Mouse (Mus musculus): ENCODE results near the gene Pon2. TPM values are rescaled to one million over a fixed set of nuclear protein-coding genes. Genes with fewer than 3 reads are reported as not detected.

The Pon2 gene
- total and polyA plus RNA-seq, 2 experiments from 2014 or later, result 16.8 to 29.1 TPM

- TF ChIP-seq CTCF (IDR thresholded peaks at IDR 0.05; ENCODE audit: low read depth), result no peak
- WGBS, result 77% methylated on average over 3 of the region's 3 CpGs
- ATAC-seq, result no peak
Observed at GRCm38 (mm10) chr6:5305926-5306325, 7.7 kb upstream of the Pon2 start.

GRCm38 (mm10) chr6:5304956-5305355 is 6.7 kb upstream of the Pon2 start:
- ATAC-seq (no peak), DNase-seq (no peak)
- Histone ChIP-seq H3K9ac (no peak overlapping the region), H3K36me3 (ENCODE audit: insufficient read depth) (no peaks in the 10 kb centered on the region), H3K27ac (ENCODE audit: low read depth, low read length) (no peak overlapping the region), H3K4me3 (ENCODE audit: low read depth, low read length) (no peak overlapping the region), H3K27me3 (ENCODE audit: insufficient read depth, low read length) (no peaks in the 10 kb centered on the region), H3K4me1 (ENCODE audit: insufficient read depth) (no peaks in the 10 kb centered on the region), H3K4me2 (ENCODE audit: low read depth) (no peak overlapping the region), H3K9me3 (ENCODE audit: low read length) (no peaks in the 10 kb centered on the region)
- no peak for TF ChIP-seq CTCF (IDR thresholded peaks at IDR 0.05; ENCODE audit: low read depth)
- WGBS, result 89% methylated on average over 8 of the region's 8 CpGs

More at GRCm38 (mm10) chr6:5305926-5306325, 7.7 kb upstream of the Pon2 start:
- Histone ChIP-seq H3K9ac (no peak overlapping the region), H3K36me3 (ENCODE audit: insufficient read depth) (no peaks in the 10 kb centered on the region), H3K27me3 (ENCODE audit: insufficient read depth, low read length) (no peaks in the 10 kb centered on the region), H3K4me1 (ENCODE audit: insufficient read depth) (no peaks in the 10 kb centered on the region), H3K27ac (ENCODE audit: low read depth, low read length) (no peak overlapping the region), H3K9me3 (ENCODE audit: low read length) (no peaks in the 10 kb centered on the region), H3K4me2 (ENCODE audit: low read depth) (no peak overlapping the region), H3K4me3 (ENCODE audit: low read depth, low read length) (no peak overlapping the region)
- DNase-seq, result no peak

GRCm38 (mm10) chr6:5300629-5301028 is 2.4 kb upstream of the Pon2 start:
- no peaks in the 10 kb centered on the region for H3K4me1 ChIP-seq (ENCODE audit: insufficient read depth)
- H3K4me3 ChIP-seq (ENCODE audit: low read depth, low read length), result no peak overlapping the region
- ATAC-seq (no peak), DNase-seq (no peak)
- no peaks in the 10 kb centered on the region for H3K36me3 ChIP-seq (ENCODE audit: insufficient read depth)
- WGBS, result 93% methylated on average over 8 of the region's 8 CpGs
- H3K4me2 ChIP-seq (ENCODE audit: low read depth), result no peak overlapping the region
- no peak overlapping the region for H3K27ac ChIP-seq (ENCODE audit: low read depth, low read length)
- no peak for TF ChIP-seq CTCF (IDR thresholded peaks at IDR 0.05; ENCODE audit: low read depth)
- H3K27me3 ChIP-seq (ENCODE audit: insufficient read depth, low read length), result no peaks in the 10 kb centered on the region; the same call in 1 of the 2 replicates
- H3K9me3 ChIP-seq (ENCODE audit: low read length), result no peaks in the 10 kb centered on the region
- H3K9ac ChIP-seq, result no peak overlapping the region

GRCm38 (mm10) chr6:5299561-5299960 is 1.3 kb upstream of the Pon2 start:
- ATAC-seq, result no peak
- DNase-seq, result no peak
- Histone ChIP-seq H3K9me3 (ENCODE audit: low read length) (no peaks in the 10 kb centered on the region), H3K9ac (no peak overlapping the region), H3K4me2 (ENCODE audit: low read depth) (no peak overlapping the region), H3K4me3 (ENCODE audit: low read depth, low read length) (no peak overlapping the region), H3K4me1 (ENCODE audit: insufficient read depth) (no peaks in the 10 kb centered on the region), H3K27me3 (ENCODE audit: insufficient read depth, low read length) (no peaks in the 10 kb centered on the region; the same call in 1 of the 2 replicates), H3K27ac (ENCODE audit: low read depth, low read length) (no peak overlapping the region), H3K36me3 (ENCODE audit: insufficient read depth) (no peaks in the 10 kb centered on the region)
- no peak for TF ChIP-seq CTCF (IDR thresholded peaks at IDR 0.05; ENCODE audit: low read depth)
- 67% methylated on average over 5 of the region's 5 CpGs for WGBS

- H3K4me3 ChIP-seq (ENCODE audit: low read depth, low read length), result peak overlapping the region; percentile 58
- peak; percentile 49 for DNase-seq
- H3K4me1 ChIP-seq (ENCODE audit: insufficient read depth), result no peaks in the 10 kb centered on the region
- H3K9me3 ChIP-seq (ENCODE audit: low read length), result no peaks in the 10 kb centered on the region
- WGBS, result 3% methylated on average over 24 of the region's 25 CpGs
- peak; percentile 82 for ATAC-seq
- H3K4me2 ChIP-seq (ENCODE audit: low read depth), result peak overlapping the region; percentile 98
- H3K27me3 ChIP-seq (ENCODE audit: insufficient read depth, low read length), result no peaks in the 10 kb centered on the region; the same call in 1 of the 2 replicates
- TF ChIP-seq CTCF (IDR thresholded peaks at IDR 0.05; ENCODE audit: low read depth), result no peak
- H3K36me3 ChIP-seq (ENCODE audit: insufficient read depth), result no peaks in the 10 kb centered on the region
- peak overlapping the region; percentile 41 for H3K9ac ChIP-seq
- peak overlapping the region; percentile 62; the same call in 1 of the 2 replicates for H3K27ac ChIP-seq (ENCODE audit: low read depth, low read length)
Observed at GRCm38 (mm10) chr6:5297321-5298091, 749 bp downstream of the Pon2 start.

GRCm38 (mm10) chr6:5296067-5296466 is 2.2 kb downstream of the Pon2 start:
- no peak overlapping the region for H3K4me2 ChIP-seq (ENCODE audit: low read depth)
- no peaks in the 10 kb centered on the region for H3K4me1 ChIP-seq (ENCODE audit: insufficient read depth)
- H3K27ac ChIP-seq (ENCODE audit: low read depth, low read length), result no peak overlapping the region
- DNase-seq, result no peak
- no peak overlapping the region for H3K4me3 ChIP-seq (ENCODE audit: low read depth, low read length)
- no peak for ATAC-seq
- H3K36me3 ChIP-seq (ENCODE audit: insufficient read depth), result no peaks in the 10 kb centered on the region
- H3K9me3 ChIP-seq (ENCODE audit: low read length), result no peaks in the 10 kb centered on the region
- TF ChIP-seq CTCF (IDR thresholded peaks at IDR 0.05; ENCODE audit: low read depth), result no peak
- H3K27me3 ChIP-seq (ENCODE audit: insufficient read depth, low read length), result no peaks in the 10 kb centered on the region; the same call in 1 of the 2 replicates
- WGBS, result 89% methylated on average over 7 of the region's 7 CpGs
- H3K9ac ChIP-seq, result no peak overlapping the region

- no peak overlapping the region for H3K9ac ChIP-seq
- 95% methylated on average over 16 of the region's 16 CpGs for WGBS
- H3K27me3 ChIP-seq (ENCODE audit: insufficient read depth, low read length), result no peaks in the 10 kb centered on the region; the same call in 1 of the 2 replicates
- H3K4me2 ChIP-seq (ENCODE audit: low read depth), result no peak overlapping the region
- H3K9me3 ChIP-seq (ENCODE audit: low read length), result no peaks in the 10 kb centered on the region
- no peak overlapping the region for H3K4me3 ChIP-seq (ENCODE audit: low read depth, low read length)
- no peak for DNase-seq
- H3K36me3 ChIP-seq (ENCODE audit: insufficient read depth), result no peaks in the 10 kb centered on the region
- no peak for TF ChIP-seq CTCF (IDR thresholded peaks at IDR 0.05; ENCODE audit: low read depth)
- no peaks in the 10 kb centered on the region for H3K4me1 ChIP-seq (ENCODE audit: insufficient read depth)
- no peak for ATAC-seq
- H3K27ac ChIP-seq (ENCODE audit: low read depth, low read length), result no peak overlapping the region
Observed at GRCm38 (mm10) chr6:5294659-5295449, 3.4 kb downstream of the Pon2 start.

Data from forebrain, postnatal 0 days (tissue).